Mouse (Mus musculus) liver, embryonic 14.5 days (tissue): ENCODE measurements around the gene Fdx1. TPM values are rescaled to one million over a fixed set of nuclear protein-coding genes. Genes with fewer than 3 reads are reported as not detected.

Experiments used
- ATAC-seq: fragments of 200-750 bp; cut with Nextera tagmentation; 2 replicates; pipeline ENCODE4 v1.8.0; 2017; ENCODE audit warnings: moderate number of reproducible peaks, mild to moderate bottlenecking, moderate library complexity; ENCODE audit not compliant: insufficient read depth
- DNase-seq, 3 experiments: peaks; one replicate each; pipeline ENCODE4 v3.0.0-alpha.2; 2012 to 2013; ENCODE audit warnings: low read depth in 3 of 3, low spot score in 3 of 3
- H3K27ac ChIP-seq: fragments of 300-500 bp; sonication (generic); 2 replicates; pipeline ENCODE4 v1.5.1; 2014; ENCODE audit warnings: moderate library complexity, mild to moderate bottlenecking, control low read depth, inconsistent platforms
- H3K27me3 ChIP-seq: fragments of 300-500 bp; sonication (generic); 2 replicates; pipeline ENCODE4 v1.6.1; 2014; ENCODE audit warnings: mild to moderate bottlenecking, low read length, moderate library complexity; ENCODE audit not compliant: control insufficient read depth, insufficient read depth
- H3K36me3 ChIP-seq: fragments of 300-500 bp; sonication (generic); replicated peaks from 2 replicates; pipeline ENCODE4 v1.6.1; 2014; ENCODE audit warnings: low read depth; ENCODE audit not compliant: control insufficient read depth, insufficient read depth
- H3K4me1 ChIP-seq, 2 experiments: fragments of 200-500 bp in 1 of 2; fragments of 300-500 bp in 1 of 2; sonication (generic) in 1 of 2; replicated peaks; 2 replicates each; pipeline ENCODE4 v1.6.1; 2012 to 2014; ENCODE audit warnings: antibody characterized with exemption in 1 of 2, inconsistent platforms in 1 of 2, low read length in 1 of 2; ENCODE audit not compliant: control insufficient read depth in 2 of 2, insufficient read depth in 2 of 2
- H3K4me2 ChIP-seq: fragments of 300-500 bp; sonication (generic); 2 replicates; pipeline ENCODE4 v1.6.1; 2014; ENCODE audit warnings: low read depth, mild to moderate bottlenecking, control low read depth, moderate library complexity
- H3K4me3 ChIP-seq, 2 experiments: fragments of 200-500 bp in 1 of 2; fragments of 300-500 bp in 1 of 2; sonication (generic) in 1 of 2; 2 replicates each; pipeline ENCODE4 v1.5.1; 2012 to 2014; ENCODE audit warnings: low read depth in 2 of 2, low read length in 2 of 2, mild to moderate bottlenecking in 2 of 2, control low read depth in 1 of 2, inconsistent platforms in 1 of 2, moderate library complexity in 1 of 2; ENCODE audit not compliant: insufficient read depth in 1 of 2
- H3K9ac ChIP-seq: fragments of 300-500 bp; sonication (generic); replicated peaks from 2 replicates; pipeline ENCODE4 v1.6.1; 2014; ENCODE audit warnings: mild to moderate bottlenecking, control low read depth, moderate library complexity
- H3K9me3 ChIP-seq: fragments of 300-500 bp; sonication (generic); 2 replicates; pipeline ENCODE4 v1.6.1; 2016; ENCODE audit warnings: low read length, mixed read lengths; ENCODE audit not compliant: control insufficient read depth
- CTCF ChIP-seq: IDR thresholded peaks from 2 replicates; pipeline ENCODE4 v1.5.1; 2016; ENCODE audit warnings: antibody characterized with exemption, low read depth, control low read depth
- EP300 ChIP-seq: IDR thresholded peaks from 2 replicates; pipeline ENCODE4 v1.6.1; 2016; ENCODE audit warnings: antibody characterized with exemption, low read depth
- WGBS: fragments of 180-500 bp; shearing (Covaris S2); extraction: QIAGEN DNeasy Blood & Tissue Kit; methylation state at CpG from one replicate; pipeline ENCODE4 v1.1.7; 2014; ENCODE audit not compliant: insufficient replicate concordance; 5-methylcytosine and 5-hydroxymethylcytosine counted together
- polyA plus RNA-seq, 2 experiments: library from polyadenylated mRNA; depleted of rRNA in 1 of 2; stranded (reverse) in 1 of 2; unstranded in 1 of 2; fragments of >200 nt; fragmentation: Nextera tagmentation in 1 of 2; extraction: Ambion mirVana in 1 of 2; gene quantifications; 2 replicates each; pipeline versions ENCODE4 v1.2.1 to v1.2.3; 2012 to 2014

The Fdx1 gene
- polyA plus RNA-seq, 2 experiments: 12.0 to 36.4 TPM

DNA sequence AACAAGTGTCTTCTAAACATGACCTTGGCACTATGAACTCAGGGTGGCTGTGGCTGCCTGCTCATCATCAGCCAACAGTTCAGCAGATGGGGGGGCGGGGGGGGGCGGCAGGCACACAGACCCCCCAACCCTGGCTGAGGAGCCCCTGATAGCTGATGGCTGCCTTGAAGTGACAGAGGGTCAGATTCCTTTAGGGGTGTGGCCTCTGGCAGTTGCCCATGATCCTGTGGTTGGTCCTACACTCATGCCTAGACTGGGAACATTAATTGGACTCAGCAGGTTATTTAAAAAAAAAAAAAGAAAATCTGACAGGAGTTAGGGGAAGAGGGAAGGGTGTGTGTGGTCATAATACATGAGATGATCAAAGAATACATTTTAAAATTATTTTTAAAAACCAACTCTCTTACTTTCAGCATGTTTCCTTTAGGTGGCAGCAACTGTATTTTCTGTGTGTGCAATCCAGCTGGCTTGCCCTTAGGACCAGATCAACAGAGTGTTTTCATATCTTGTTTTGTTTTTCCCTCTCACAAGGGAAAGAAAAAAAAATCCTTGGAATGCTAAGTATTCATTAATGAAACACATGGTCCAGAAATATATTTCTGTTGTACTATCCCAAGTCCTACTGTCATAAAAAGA, 28.0 kb upstream of the Fdx1 start:
- Histone ChIP-seq H3K4me2 (no peak overlapping the region), H3K4me3 (no peak overlapping the region), H3K9me3 (no peaks in the 10 kb centered on the region), H3K4me1 (peaks cover 0 to 5% of the 10 kb centered on the region in 2 experiments; a peak in 1 of 4 replicates), H3K36me3 (no peaks in the 10 kb centered on the region), H3K27ac (no peak overlapping the region), H3K9ac (no peak overlapping the region), H3K27me3 (no peaks in the 10 kb centered on the region)
- no peak for ATAC-seq
- WGBS: 6% methylated on average over 2 of the region's 2 CpGs
- no peak for DNase-seq
- TF ChIP-seq CTCF: no peak; the same call in 1 of the 2 replicates
- TF ChIP-seq EP300: no peak

DNA sequence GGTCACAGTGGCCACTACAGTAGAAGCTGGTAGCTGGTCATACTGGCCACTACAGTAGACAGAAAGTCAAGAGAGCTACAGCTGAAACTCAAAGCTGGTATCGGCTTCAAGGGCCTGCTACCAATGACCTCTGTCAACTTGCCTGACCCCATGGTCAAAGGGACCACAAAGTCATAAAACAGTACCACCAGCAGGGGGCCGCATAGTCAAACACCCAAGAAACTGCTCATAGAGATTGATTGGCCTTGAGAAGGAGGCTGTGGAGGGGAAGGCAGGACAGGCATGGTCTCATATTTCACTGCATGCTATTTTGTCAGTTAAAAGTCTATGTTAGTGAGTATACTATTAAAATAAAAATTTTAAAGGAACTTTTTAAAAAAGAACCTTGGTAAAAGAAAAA, 27.5 kb upstream of the Fdx1 start:
- Histone ChIP-seq H3K27me3 (no peaks in the 10 kb centered on the region), H3K9me3 (no peaks in the 10 kb centered on the region), H3K4me2 (no peak overlapping the region), H3K9ac (no peak overlapping the region), H3K4me3 (no peak overlapping the region), H3K4me1 (peaks cover 0 to 5% of the 10 kb centered on the region in 2 experiments; a peak in 1 of 4 replicates), H3K27ac (no peak overlapping the region), H3K36me3 (no peaks in the 10 kb centered on the region)
- no peak for ATAC-seq
- peak in 2 of 3 experiments; percentile 23 to 28 for DNase-seq
- 27% methylated on average over 2 of the region's 2 CpGs for WGBS
- TF ChIP-seq EP300 (no peak), CTCF (peak; percentile 70)

DNA sequence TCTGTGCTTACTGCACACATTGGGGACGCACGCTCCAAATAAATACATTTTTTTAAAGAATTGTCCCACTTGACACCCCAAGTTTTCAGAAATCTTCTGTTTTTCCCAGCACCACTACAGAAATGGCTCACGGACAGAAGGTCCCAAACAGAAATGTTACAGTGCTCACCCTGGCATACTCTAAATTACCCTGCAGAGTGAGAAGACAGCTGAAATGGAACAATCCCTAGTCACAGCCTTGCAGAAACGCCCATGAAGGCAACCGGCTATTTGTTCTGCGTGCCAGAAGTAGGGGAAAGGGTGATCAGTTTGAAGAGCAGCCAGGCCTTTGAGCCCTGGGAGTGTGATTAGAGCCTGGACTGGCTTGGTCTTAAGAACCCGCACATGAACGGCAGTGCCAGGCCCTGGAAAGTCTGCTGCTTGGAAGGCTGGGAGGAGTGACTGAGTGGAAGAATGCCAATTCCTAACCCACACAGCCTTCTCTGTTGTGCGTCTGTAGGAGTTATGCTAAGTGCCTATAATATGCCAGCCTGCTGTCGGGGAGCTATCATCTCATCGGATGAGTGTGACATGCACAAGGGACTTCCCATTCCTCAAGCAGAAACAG, 22.2 kb upstream of the Fdx1 start:
- no peak for TF ChIP-seq CTCF
- no peak for TF ChIP-seq EP300
- 70% methylated on average over 11 of the region's 11 CpGs for WGBS
- H3K4me1 ChIP-seq: peaks cover 0 to under 1% of the 10 kb centered on the region in 2 experiments; a peak in 1 of 4 replicates

DNA sequence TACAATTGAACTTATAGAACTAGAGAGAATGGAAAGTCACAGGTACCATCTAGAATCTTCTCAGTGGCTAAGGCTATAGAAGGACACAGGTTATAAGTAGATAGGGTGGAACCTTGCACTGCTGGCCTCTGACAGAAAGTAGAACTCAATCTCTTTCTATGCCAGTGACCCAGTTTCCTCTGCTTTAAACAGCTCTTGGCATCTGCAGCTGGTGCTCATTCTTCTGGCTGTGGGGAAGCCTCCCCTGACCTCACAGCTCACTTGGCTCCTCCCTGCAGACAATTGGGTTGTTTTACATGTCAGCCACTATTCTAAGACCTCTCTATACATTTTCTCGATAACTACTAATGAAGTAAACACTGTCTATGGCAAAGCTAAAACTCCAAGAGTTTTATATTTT, 17.8 kb upstream of the Fdx1 start:
- H3K9ac ChIP-seq: no peak overlapping the region
- WGBS: 53% methylated on average over 1 of the region's 1 CpGs
- TF ChIP-seq EP300 (no peak), CTCF (no peak)
- no peak overlapping the region for H3K27ac ChIP-seq
- H3K4me2 ChIP-seq: no peak overlapping the region
- no peaks in the 10 kb centered on the region for H3K36me3 ChIP-seq
- no peak overlapping the region for H3K4me3 ChIP-seq
- H3K9me3 ChIP-seq: no peaks in the 10 kb centered on the region
- no peak for ATAC-seq
- DNase-seq: no peak
- no peaks in the 10 kb centered on the region for H3K27me3 ChIP-seq
- no peaks in the 10 kb centered on the region for H3K4me1 ChIP-seq

More for the DNA sequence above, 22.2 kb upstream of the Fdx1 start:
- Histone ChIP-seq H3K36me3 (no peaks in the 10 kb centered on the region), H3K27ac (no peak overlapping the region), H3K9me3 (no peaks in the 10 kb centered on the region), H3K4me2 (no peak overlapping the region), H3K27me3 (no peaks in the 10 kb centered on the region), H3K4me3 (no peak overlapping the region), H3K9ac (no peak overlapping the region)
- no peak for DNase-seq
- no peak for ATAC-seq

DNA sequence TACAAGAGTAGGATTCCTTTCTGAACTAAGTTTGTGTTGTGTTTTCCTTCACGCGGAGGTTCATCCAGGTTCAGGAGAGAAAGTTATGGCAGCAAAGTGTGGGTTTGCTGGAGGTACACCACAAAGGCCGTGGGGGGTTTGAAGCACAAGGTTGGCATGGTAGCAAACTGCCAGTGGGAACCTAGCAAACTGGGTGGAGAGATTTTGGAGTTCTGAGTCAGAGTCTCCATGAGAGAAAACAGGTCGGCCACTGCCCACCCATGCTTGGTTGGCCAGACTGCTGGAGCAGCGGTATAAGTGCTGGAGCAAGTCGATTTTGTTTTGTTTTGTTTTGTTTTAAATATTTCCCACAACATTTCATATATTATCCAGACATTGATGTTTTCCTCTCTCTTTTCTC, 15.9 kb upstream of the Fdx1 start:
- Histone ChIP-seq H3K36me3 (no peaks in the 10 kb centered on the region), H3K27me3 (no peaks in the 10 kb centered on the region), H3K4me2 (no peak overlapping the region), H3K9ac (no peak overlapping the region), H3K4me1 (no peaks in the 10 kb centered on the region), H3K9me3 (no peaks in the 10 kb centered on the region), H3K27ac (no peak overlapping the region), H3K4me3 (no peak overlapping the region)
- DNase-seq: no peak
- no peak for TF ChIP-seq CTCF
- no peak for TF ChIP-seq EP300
- WGBS: 83% methylated on average over 6 of the region's 6 CpGs
- no peak for ATAC-seq
